Mouse (Mus musculus) retina, postnatal 1 day (tissue): Measurements from ENCODE around the gene Sap30l.
"Not testable (repeated sequence)": the region's sequence is repeated elsewhere in the genome, so short reads cannot be mapped to it uniquely, and the experiment has no call there.

Source experiments
- DNase-seq: peaks from one replicate; pipeline ENCODE4 v3.0.0-alpha.2; 2012

The Sap30l gene

GRCm38 (mm10) chr11:57800266-57800951 is 1.0 kb upstream of the Sap30l start:
- no peak for DNase-seq

- peak; percentile 64 for DNase-seq
Measured at GRCm38 (mm10) chr11:57801766-57802510, 501 bp downstream of the Sap30l start.

GRCm38 (mm10) chr11:57802511-57802870 is 1.1 kb downstream of the Sap30l start:
- peak; percentile 53 for DNase-seq

- no peak for DNase-seq
Measured at GRCm38 (mm10) chr11:57805047-57805446, 3.6 kb downstream of the Sap30l start.

GRCm38 (mm10) chr11:57809017-57809731 is 7.7 kb downstream of the Sap30l start:
- DNase-seq: no peak

GRCm38 (mm10) chr11:57809732-57810098 is 8.3 kb downstream of the Sap30l start:
- no peak for DNase-seq

- DNase-seq: no peak
Measured at GRCm38 (mm10) chr11:57811006-57811405, 9.6 kb downstream of the Sap30l start.

GRCm38 (mm10) chr11:57812212-57812611 is 10.8 kb downstream of the Sap30l start:
- DNase-seq: no peak

GRCm38 (mm10) chr11:57813641-57814040 is 12.2 kb downstream of the Sap30l start:
- DNase-seq: no peak

GRCm38 (mm10) chr11:57818189-57818588 is 16.8 kb downstream of the Sap30l start:
- no peak for DNase-seq

GRCm38 (mm10) chr11:57819999-57820581 is 18.7 kb downstream of the Sap30l start:
- peak; percentile 80 for DNase-seq

GRCm38 (mm10) chr11:57823159-57823558 is 21.7 kb downstream of the Sap30l start:
- DNase-seq: not testable (repeated sequence)

- DNase-seq: no peak
Measured at GRCm38 (mm10) chr11:57823714-57824113, 22.3 kb downstream of the Sap30l start.

GRCm38 (mm10) chr11:57825234-57825633 is 23.8 kb downstream of the Sap30l start:
- not testable (repeated sequence) for DNase-seq

GRCm38 (mm10) chr11:57827048-57827914 is 25.8 kb downstream of the Sap30l start:
- DNase-seq: peak; percentile 37

GRCm38 (mm10) chr11:57827915-57828545 is 26.6 kb downstream of the Sap30l start:
- peak; percentile 43 for DNase-seq

- peak; percentile 64 for DNase-seq
Measured at GRCm38 (mm10) chr11:57828955-57829870, 27.8 kb downstream of the Sap30l start.

GRCm38 (mm10) chr11:57829871-57830775 is 28.7 kb downstream of the Sap30l start:
- DNase-seq: no peak

GRCm38 (mm10) chr11:57831281-57831781 is 29.9 kb downstream of the Sap30l start:
- DNase-seq: peak; percentile 39
